Mouse (Mus musculus): ENCODE data around the gene BC024978. TPM values are rescaled to one million over a fixed set of nuclear protein-coding genes. Genes with fewer than 3 reads are reported as not detected.

The BC024978 gene
- 2.0 and 3.0 TPM in 2 replicates for polyA plus RNA-seq (2015; fragmentation: Nextera tagmentation; extraction: Ambion mirVana)

DNA sequence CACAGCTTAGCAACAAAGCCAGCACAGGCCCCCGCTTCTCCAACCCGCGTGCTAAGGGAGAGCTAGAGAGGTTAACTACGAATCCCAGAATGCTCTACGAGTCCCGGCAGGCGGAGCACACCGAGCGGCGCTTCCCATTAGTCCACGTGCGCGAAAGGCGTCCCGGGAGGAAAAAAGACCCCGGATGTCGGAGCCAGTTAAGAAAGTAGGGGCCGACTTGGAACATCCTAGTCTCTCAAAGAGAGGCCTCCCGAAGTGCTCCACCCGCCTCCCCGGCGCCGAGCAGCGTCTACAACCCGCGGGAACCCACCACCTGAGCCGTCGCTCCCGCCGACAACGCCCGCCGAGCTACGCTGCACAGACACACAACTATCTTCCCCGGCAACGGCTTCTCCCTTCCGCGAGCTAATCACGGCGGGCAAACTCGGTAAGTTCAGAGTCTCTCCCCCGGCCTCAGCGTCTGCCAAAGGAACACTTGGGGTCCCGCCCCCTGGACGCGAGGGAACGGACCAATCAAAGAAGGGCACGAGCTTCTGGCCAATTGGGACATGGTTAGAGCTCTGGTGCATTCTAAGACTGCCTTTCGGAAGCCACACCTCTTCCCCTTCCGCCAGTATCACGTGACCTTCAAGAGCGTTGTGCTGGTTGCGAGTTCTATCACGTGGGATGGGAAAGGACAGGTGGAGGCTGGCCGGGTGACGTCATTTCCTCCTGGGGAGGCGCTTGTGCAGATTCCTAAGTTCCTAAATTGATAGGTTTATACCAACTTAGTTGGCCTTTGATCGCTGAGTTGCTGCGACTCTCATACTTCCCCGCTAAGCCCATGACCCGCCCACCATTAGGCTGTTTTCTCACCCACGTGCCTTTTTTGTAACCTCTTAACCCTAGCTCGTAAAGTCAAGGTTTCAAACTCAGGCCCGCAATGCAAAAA, at the start of gene BC024978, which contains the start of gene Snrpa:
Gene BC024978, plus strand, starts transcription at position 101 of the 931 bp plus-strand sequence.
Gene Snrpa, minus strand, starts transcription at position 591 of the 931 bp plus-strand sequence.

DNA sequence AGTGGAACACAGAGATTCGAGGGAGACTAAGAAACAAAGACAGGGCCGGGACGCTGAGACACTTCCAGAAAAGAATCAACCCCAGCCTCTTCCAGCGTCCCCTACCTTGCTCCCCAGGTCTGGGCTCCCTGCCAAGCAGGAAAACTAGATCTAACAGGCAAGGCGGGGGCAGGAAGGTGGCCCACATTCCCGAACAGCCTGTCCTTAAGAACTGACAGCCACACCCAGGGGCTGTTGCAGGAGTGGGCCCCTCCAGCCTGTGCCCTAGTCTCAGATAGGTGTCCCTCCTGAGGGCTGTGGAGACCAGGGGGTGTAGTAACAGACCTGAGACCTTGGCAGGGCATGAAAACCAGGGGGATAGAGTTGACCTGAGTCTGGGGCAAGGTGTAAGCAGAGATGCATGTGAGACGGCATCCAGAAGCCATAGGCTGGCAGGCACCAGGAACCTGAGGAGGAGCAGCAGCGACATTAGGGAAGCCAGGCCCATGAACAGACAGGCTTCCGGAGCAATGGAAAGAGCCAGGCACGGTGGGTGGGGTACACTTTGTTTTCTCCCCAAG, 42.3 kb upstream of the BC024978 start, which contains the start of gene Cyp2t4:
Gene Cyp2t4, plus strand, starts transcription at position 510 of the 560 bp plus-strand sequence.

DNA sequence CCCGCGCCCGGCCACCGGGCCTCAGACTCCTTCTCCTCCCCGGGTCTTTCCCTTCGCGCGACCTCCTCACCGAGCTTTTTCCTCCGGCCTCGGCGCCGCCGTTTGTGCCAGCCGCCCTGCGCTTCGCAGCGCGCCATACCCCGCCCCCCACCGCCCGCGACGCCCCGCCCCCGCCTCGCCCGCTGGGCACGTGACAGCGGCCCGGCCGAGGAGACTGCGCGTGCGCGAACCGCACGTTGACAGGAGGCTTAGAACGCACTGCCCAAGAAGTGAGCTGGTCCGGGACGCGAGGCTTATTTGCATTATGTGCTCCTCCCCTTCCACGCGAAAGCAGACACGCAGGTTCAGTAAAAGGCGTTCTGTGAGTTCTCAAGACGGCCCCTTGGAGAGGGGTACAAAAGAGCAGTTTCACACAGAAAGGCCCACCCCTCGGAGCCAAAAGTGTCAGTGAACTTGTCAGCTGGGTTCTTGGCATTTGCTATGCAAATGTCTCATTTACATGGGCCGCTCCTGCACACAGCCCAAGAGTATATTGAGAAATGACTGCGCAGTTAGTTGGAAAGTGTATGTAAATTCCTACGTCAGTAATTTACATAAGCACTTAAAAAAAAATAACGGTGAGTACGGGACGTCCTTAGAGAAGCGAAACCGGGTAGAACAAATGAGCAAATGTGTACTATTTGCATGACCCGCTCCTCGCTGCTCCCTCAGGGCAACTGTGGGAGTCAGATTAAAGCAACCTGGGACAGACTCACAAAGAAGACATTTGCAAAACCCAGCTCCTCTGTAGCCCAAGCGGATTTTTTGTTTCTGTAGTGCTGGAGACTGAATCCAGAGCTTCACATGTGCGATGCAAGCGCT, 28.7 kb upstream of the BC024978 start, which contains the start of gene Egln2:
Gene Egln2, minus strand, starts transcription at position 189 of the 861 bp plus-strand sequence.

DNA sequence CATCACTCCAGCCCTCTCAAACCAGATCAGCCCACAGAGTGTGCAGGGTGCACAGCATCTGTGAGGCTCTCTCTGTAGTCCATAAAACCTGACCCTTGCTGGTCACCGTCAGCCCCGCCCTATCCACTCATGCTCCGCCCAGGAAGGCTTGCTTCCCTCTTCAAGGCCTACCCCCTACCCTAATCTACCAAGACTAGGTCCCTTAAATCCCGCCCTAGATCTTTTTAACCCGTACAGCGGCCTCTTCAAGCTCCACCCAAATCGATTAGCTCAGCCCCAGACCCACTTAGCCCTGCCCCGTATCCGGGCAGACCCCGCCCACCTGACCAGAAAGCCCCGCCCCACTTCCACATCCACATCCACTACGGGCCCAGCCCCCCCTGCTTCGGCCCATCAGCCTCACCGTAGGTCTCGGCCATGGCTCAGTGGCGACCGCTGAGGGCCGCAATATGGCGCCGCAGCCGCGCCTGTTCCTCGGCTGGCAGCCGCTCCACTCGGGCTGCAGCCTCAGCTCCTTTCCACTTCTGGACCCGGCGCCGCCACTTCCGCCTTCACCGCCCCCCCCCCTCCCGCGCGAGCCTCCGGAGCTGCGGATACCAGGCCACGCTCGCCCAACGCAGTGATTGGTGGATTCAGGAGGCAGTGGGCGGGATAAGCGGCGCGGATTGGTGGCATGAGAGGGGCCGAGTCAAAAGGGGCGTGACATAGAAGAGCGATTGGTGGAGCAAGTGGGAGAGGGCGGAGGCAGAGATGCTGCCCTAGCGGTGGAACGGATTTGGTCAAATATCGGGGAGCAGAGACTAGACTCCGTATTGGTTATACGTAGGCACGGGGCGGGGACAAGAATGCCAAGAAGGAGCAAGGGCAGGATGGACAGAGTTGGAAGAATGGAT, 17.0 kb upstream of the BC024978 start, which contains the start of gene Rab4b:
Gene Rab4b, minus strand, starts transcription at position 573 of the 893 bp plus-strand sequence.

DNA sequence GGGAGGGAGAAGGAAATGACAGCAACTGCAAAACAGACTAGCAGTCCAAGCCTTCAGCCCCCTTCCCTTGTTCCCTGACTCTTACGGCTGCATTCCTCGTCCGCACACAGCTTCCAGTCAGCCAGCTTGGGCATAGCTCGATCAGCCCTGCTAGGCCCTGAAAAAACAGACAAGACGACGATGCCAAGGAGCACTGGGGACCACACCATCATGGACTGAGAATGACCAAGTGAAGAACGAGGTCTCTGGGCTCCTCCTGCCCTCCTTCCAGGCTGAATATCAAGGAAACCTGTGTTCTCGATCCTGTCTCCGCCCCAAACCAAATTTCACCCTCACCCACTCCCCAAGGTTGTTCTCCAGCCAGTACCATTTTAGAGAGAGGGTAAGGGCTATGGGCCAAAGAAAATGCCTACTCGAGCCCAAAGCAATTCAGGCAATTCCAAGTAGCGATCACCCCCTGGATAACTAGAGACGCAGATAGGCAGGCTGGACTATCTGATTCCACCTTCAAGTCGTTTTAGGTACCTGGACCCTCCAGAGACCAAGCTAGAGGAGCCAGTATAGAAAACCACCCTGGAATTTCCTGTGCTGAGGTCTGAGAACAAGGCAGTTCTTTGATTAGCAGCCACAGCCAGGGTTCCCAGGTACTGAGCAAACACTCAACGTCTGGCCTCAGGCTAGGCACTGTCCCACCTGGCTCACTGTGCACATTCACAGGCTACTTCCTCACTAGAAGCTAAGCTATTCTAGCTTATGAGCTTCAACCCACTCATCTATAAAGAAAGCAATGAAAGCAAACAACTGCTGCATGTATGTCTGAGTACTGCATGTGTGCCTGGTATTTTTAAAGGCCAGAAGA, 14.5 kb upstream of the BC024978 start, which contains the start of the genes Gm21983 and Mia:
Gene Gm21983, minus strand, starts transcription at position 250 of the 859 bp plus-strand sequence.
Gene Mia, minus strand, starts transcription at position 321 of the 859 bp plus-strand sequence.

DNA sequence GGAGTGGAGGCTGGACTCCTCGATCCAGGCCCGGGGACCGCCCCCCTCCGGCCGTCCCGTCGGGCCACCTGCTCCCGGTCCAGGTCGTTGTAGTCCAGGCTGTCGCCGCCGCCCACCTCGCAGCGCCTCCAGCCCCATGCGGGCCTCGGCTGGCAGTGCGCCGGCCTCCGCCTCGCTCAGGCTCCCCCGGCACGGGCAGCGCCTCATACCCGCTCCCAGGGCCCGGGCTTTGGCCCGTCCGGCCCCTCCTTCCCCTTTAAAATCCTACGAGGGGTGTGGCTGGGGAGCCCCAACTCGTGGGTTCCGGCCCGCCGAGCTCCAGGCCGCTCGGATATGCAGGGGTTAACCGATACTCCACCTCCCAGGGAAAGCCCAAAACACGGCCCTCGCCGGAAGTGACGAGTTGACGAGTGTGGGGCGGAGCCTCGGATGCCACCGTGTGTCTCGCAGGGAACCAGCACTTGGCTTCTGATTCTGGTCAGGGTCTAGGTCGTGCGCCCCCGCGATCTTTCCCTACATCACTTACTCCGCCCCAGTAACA, 32.8 kb downstream of the BC024978 start, which contains the start of gene Itpkc:
Gene Itpkc, minus strand, starts transcription at position 381 of the 541 bp plus-strand sequence.

DNA sequence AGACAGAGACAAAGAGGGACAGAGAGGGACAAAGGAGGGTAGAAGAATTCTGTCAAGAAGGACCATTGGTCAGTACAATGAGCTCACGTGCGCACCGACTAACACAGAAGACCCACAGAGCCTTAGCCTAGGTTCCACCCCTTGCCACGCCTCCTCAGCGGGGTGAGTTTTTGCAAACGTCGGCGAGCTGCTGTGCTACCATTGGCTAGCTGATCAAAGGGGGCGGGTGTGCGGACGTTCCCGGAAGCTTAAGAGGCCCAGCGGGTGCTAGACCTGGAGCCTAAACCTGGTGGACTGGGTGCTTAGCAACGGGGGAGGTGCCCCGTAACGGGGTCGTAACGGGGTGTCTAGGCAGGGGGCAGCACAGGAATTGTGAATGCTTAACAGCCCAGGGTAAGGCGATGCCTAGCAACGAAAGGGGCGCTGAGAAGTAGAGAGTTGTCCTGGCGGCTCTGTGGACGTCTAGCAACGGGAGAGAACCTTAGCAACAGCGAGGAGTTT, 37.2 kb downstream of the BC024978 start, which contains the start of gene Coq8b:
Gene Coq8b, plus strand, starts transcription at position 243 of the 501 bp plus-strand sequence.

DNA sequence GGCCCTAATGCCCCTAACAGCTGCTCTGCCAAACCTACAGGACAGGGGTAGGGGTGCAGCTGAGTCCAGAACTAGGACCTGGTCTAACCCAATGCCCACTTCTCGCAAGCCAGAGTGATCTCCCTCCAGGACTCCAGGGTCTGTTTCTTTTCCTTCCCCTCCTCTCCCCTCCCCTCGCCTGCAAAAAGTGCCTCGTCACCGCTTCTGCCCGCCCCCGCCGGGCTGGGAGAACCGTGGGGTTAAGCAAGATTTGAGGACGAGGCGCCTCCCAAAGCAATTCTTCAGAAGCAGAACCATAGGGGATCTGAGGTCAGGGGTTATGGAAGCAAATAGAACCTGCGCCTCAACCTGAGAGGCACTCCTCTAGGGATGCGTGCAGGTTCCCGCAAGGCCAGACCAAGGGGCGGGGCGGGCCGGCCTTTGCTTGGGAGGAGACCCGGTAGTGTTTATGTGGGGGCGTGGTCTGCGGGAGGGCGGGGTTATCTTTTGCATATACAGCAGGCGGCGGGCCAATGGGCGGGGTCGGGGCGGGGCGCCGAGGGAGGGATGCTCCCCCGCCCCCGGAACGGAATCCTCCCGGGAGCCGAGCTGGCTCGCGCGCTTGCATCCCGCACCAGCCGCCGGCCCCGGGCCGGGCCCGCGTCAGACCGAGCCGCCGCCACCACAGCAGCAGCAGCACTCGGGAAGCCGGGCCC, 62.8 kb downstream of the BC024978 start, which contains the start of gene Numbl:
Gene Numbl, plus strand, starts transcription at position 229 of the 695 bp plus-strand sequence.

Small RNA genes within 50 kb of the gene (microRNA-seq; reads per million reads assigned to microRNA genes)
- 2.1 reads per million for gene Mir1191 (ENCODE audit: borderline replicate concordance, insufficient number of aligned reads)
- 1.1 reads per million for gene Mir3101 (ENCODE audit: borderline replicate concordance, insufficient number of aligned reads)

Other genes with a start within 250 kb of the BC024978 start
- 0.86 and 1.6 TPM in 2 replicates for gene Cyp2a12, start 166.7 kb upstream of the BC024978 start, polyA plus RNA-seq (2015; fragmentation: Nextera tagmentation; extraction: Ambion mirVana)
- 6.3 and 36.2 TPM in 2 replicates for gene Cyp2f2, start 75.9 kb upstream of the BC024978 start, polyA plus RNA-seq (2015; fragmentation: Nextera tagmentation; extraction: Ambion mirVana)
- gene Cyp2t4, start 42.1 kb upstream of the BC024978 start, polyA plus RNA-seq (2015; fragmentation: Nextera tagmentation; extraction: Ambion mirVana): 0.08 TPM in 2 replicates
- gene Egln2, start 29.0 kb upstream of the BC024978 start, polyA plus RNA-seq (2015; fragmentation: Nextera tagmentation; extraction: Ambion mirVana): 60.0 and 66.9 TPM in 2 replicates
- gene Rab4b, start 16.9 kb upstream of the BC024978 start, polyA plus RNA-seq (2015; fragmentation: Nextera tagmentation; extraction: Ambion mirVana): 70.8 and 78.7 TPM in 2 replicates
- gene Gm21983, start 14.7 kb upstream of the BC024978 start, polyA plus RNA-seq (2015; fragmentation: Nextera tagmentation; extraction: Ambion mirVana): 0.44 TPM in 1 of 2 replicates, not detected in the other
- gene Mia, start 14.6 kb upstream of the BC024978 start, polyA plus RNA-seq (2015; fragmentation: Nextera tagmentation; extraction: Ambion mirVana): 7.4 and 7.5 TPM in 2 replicates
- 76.4 and 99.8 TPM in 2 replicates for gene Snrpa, start 490 bp downstream of the BC024978 start, polyA plus RNA-seq (2015; fragmentation: Nextera tagmentation; extraction: Ambion mirVana)
- gene Itpkc, start 32.9 kb downstream of the BC024978 start, polyA plus RNA-seq (2015; fragmentation: Nextera tagmentation; extraction: Ambion mirVana): 3.9 and 4.1 TPM in 2 replicates
- gene Coq8b, start 37.2 kb downstream of the BC024978 start, polyA plus RNA-seq (2015; fragmentation: Nextera tagmentation; extraction: Ambion mirVana): 15.9 and 25.4 TPM in 2 replicates
- gene Numbl, start 62.7 kb downstream of the BC024978 start, polyA plus RNA-seq (2015; fragmentation: Nextera tagmentation; extraction: Ambion mirVana): 18.3 and 28.1 TPM in 2 replicates
- gene Ltbp4, start 141.9 kb downstream of the BC024978 start, polyA plus RNA-seq (2015; fragmentation: Nextera tagmentation; extraction: Ambion mirVana): 59.6 and 109 TPM in 2 replicates
- gene Shkbp1, start 160.2 kb downstream of the BC024978 start, polyA plus RNA-seq (2015; fragmentation: Nextera tagmentation; extraction: Ambion mirVana): 13.6 and 13.9 TPM in 2 replicates
- not detected in 2 replicates for gene Gm20479, start 161.6 kb downstream of the BC024978 start, polyA plus RNA-seq (2015; fragmentation: Nextera tagmentation; extraction: Ambion mirVana)

All from adrenal gland, postnatal 0 days (tissue).